Mouse (Mus musculus): ENCODE data around the gene Psmb5.

DNA sequence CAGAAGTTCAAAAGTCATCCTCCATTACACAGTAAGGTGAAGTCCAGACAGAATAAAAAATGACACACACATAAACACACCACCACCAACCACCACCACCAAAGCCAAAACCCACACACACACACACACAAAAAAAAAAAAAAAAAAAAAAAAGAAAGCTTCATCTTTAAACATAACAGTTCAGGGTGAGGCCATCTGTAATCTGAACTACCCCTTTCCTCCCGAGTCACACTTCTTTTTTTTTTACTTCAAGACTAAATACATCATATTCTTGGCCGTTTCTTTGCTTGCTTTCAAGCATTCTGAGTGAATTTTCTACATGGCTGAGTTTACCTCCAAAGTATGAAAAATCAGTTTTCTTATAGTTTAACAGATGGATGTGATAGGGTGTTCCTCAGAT lies 16.2 kb downstream of the Psmb5 start:
- TF ChIP-seq POLR2A (IDR thresholded peaks at IDR 0.05; ENCODE audit: control insufficient read depth, low read depth, low read length), result no peak
- no peak for TF ChIP-seq CTCF (IDR thresholded peaks at IDR 0.05; ENCODE audit: control insufficient read depth, insufficient read depth, insufficient replicate concordance, low read depth, low read length)

Data from testis, adult 2 months (tissue).